Mouse (Mus musculus) layer of hippocampus, postnatal 25 days (tissue): ENCODE results near the gene Rps18. TPM values are rescaled to one million over a fixed set of nuclear protein-coding genes. Genes with fewer than 3 reads are reported as not detected.
"Not testable (repeated sequence)": the region's sequence is repeated elsewhere in the genome, so short reads cannot be mapped to it uniquely, and the experiment has no call there.

Experiments
- DNase-seq, 2 experiments: peaks; one replicate each; pipeline ENCODE4 v3.0.0; 2022; ENCODE audit warnings: mixed read lengths in 2 of 2, low spot score in 1 of 2; ENCODE audit errors: extremely low spot score in 1 of 2
- total RNA-seq, 2 experiments: library from RNA; stranded (reverse); gene quantifications; 2 replicates each; pipeline ENCODE4 v1.2.3; 2021

The Rps18 gene
- total RNA-seq, 2 experiments from 2014 or later, result 311 to 351 TPM

DNA sequence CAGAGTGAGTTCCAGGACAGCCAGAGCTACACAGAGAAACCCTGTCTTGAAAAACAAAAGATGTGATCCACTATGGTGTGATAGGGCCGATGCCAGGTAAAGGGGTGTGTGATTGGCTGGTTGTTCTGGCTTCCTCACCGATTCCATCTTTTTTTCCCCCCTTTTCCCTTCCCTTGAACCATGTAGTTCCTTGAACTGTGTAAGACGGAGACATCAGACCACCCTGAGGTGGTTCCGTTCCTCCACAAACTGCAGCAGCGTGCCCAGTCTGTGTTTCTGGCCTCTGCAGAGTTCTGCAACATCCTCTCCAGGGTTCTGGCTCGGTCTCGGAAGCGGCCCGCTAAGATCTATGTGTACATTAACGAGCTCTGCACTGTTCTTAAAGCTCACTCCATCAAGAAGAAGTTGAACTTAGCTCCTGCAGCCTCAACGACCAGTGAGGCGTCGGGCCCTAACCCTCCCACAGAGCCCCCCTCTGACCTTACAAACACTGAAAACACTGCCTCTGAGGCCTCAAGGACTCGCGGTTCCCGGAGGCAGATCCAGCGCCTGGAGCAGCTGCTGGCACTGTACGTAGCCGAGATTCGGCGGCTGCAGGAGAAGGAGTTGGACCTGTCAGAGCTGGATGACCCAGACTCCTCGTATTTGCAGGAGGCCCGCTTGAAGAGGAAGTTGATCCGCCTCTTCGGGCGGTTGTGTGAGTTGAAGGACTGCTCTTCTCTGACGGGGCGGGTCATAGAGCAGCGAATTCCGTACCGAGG is 44.6 kb downstream of the Rps18 start:
- no peak for DNase-seq

- no peak for DNase-seq
Observed at GRCm38 (mm10) chr17:33910346-33911051, 45.3 kb downstream of the Rps18 start.

- no peak for DNase-seq
Observed at GRCm38 (mm10) chr17:33909869-33910250, 45.9 kb downstream of the Rps18 start.

DNA sequence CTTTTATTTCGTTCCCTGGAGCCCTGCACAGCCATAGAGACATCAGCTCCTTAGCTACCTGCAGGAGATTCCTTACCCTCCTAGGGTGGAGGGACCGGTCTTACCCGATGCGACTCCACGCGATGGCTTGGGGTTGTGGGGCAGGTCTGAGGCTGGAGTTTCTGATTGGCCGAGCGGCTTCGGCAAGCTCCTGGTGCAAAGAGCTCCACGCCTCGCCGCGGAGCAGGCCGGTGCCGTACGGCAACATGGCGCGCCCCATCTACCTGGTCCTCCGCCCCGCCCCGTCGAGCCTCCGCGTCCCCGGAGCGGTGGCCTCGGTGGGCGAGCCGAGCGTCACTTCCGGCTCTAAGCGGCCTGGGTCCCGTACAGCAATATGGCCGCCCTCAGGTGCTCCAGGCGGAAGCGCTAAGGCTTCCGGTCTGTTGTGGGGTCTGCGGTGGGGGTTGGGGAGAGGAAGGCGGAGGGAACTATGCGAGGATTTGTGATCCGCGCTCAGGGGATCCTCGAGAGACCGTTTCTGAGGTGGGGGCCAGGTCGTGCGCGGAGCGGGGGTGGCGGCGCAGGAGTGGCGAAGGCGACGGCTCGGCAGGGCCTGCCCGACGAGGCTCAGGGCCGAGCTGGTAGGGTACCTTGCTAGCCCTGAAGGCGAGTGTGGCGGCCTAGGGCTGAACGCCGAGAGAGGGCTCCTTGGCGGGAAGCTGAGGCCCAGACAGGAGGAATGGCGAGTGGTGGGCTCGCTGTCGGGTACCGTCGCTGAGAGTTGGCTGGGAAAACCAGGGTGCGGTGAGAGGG is 46.5 kb downstream of the Rps18 start, which contains the start of gene Daxx:
Gene Daxx, plus strand, starts transcription at position 338 of the 792 bp plus-strand sequence.
- DNase-seq, result peak; percentile 91 to 96

- peak; percentile 36 to 48 for DNase-seq
Observed at GRCm38 (mm10) chr17:33908331-33909076, 47.3 kb downstream of the Rps18 start.

DNA sequence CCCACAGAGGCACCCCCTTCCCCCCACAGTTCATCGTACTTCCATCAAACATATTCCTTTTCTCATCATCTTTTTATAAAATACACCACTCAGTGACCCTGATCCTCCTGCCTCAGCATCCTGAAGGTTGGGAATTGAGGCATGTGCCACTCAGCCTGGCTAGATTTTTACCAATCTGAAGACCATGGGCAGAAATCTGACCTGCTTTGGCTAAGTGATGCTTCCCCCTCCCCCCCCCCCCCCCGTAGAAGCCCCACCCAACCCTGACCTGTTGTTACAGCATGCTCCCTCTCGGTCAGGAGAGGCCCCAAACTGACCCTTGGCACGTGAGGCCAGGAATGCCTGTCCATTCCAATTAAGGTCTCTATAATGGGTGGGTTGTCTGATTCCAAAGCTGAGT is 51.0 kb downstream of the Rps18 start, which contains the start of gene Platr17:
Gene Platr17, plus strand, starts transcription at position 301 of the 400 bp plus-strand sequence.
- not testable (repeated sequence) for DNase-seq

- not testable (repeated sequence) for DNase-seq
Observed at GRCm38 (mm10) chr17:33903911-33904651, 51.7 kb downstream of the Rps18 start.

DNA sequence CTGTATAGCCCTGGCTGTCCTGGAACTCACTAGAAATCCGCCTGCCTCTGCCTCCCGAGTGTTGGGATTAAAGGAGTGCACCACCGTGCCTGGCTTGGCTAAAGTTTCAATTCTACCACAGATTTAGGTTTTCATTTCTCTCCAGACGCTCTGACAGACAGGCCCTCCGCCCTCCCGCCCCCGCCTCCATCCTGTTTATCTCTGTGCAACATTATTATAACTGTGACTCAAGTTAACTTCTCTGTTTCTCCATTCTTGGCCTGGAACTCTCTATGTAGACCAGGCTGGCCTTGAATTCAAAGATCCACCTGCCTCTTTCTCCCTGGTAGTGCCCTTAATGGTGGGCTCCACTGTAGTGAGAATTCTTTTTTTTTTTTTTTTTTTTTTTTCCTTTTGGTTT is 53.3 kb downstream of the Rps18 start:
- no peak for DNase-seq

GRCm38 (mm10) chr17:33902079-33902478 is 53.7 kb downstream of the Rps18 start:
- no peak for DNase-seq

Other genes with a start within 250 kb of the Rps18 start
- gene March2, start 237.3 kb downstream of the Rps18 start, total RNA-seq, result 10 to 100 TPM; 80.9 to 84.4 TPM
- 100 to 1,000 TPM; 304 to 328 TPM for gene Rab11b, start 195.5 kb downstream of the Rps18 start, total RNA-seq
- 1 to 10 TPM; 3.8 to 4.0 TPM for gene Angptl4, start 174.2 kb downstream of the Rps18 start, total RNA-seq
- gene Kank3, start 145.5 kb downstream of the Rps18 start, total RNA-seq, result 10 to 100 TPM; 27.8 to 35.8 TPM
- gene Rps28, start 131.4 kb downstream of the Rps18 start, total RNA-seq, result 100 to 1,000 TPM; 728 to 834 TPM
- gene Ndufa7, start 131.4 kb downstream of the Rps18 start, total RNA-seq, result 100 to 1,000 TPM; 214 to 222 TPM
- 10 to 100 TPM; 23.7 to 23.8 TPM for gene Cd320, start 112.9 kb downstream of the Rps18 start, total RNA-seq
- not detected for gene Gm7029, start 82.2 kb downstream of the Rps18 start, total RNA-seq
- 1 to 10 TPM; 1.9 to 2.1 TPM for gene Kifc1, start 65.3 kb downstream of the Rps18 start, total RNA-seq
- not detected for gene Platr17, start 50.9 kb downstream of the Rps18 start, total RNA-seq
- 10 to 100 TPM; 27.4 to 27.9 TPM for gene Daxx, start 46.6 kb downstream of the Rps18 start, total RNA-seq
- 10 to 100 TPM; 36.2 to 37.0 TPM for gene Tapbp, start 40.1 kb downstream of the Rps18 start, total RNA-seq
- 10 to 100 TPM; 27.7 to 29.6 TPM for gene Zbtb22, start 40.1 kb downstream of the Rps18 start, total RNA-seq
- 10 to 100 TPM; 53.4 to 72.7 TPM for gene Rgl2, start 26.5 kb downstream of the Rps18 start, total RNA-seq
- 10 to 100 TPM; 95.7 to 97.8 TPM for gene Pfdn6, start 15.7 kb downstream of the Rps18 start, total RNA-seq
- 10 to 100 TPM; 13.2 to 14.2 TPM for gene Wdr46, start 15.3 kb downstream of the Rps18 start, total RNA-seq
- 1 to 10 TPM; 6.0 to 6.6 TPM for gene B3galt4, start 4.5 kb downstream of the Rps18 start, total RNA-seq
- 10 to 100 TPM; 85.0 to 95.9 TPM for gene Vps52, start 189 bp downstream of the Rps18 start, total RNA-seq
- 10 to 100 TPM; 15.8 to 19.7 TPM for gene H2-K1, start 44.3 kb upstream of the Rps18 start, total RNA-seq
- gene Ring1, start 68.7 kb upstream of the Rps18 start, total RNA-seq, result 10 to 100 TPM; 37.1 to 44.3 TPM
- gene H2-Ke6, start 72.1 kb upstream of the Rps18 start, total RNA-seq, result 10 to 100 TPM; 54.3 to 63.9 TPM
- gene Slc39a7, start 75.7 kb upstream of the Rps18 start, total RNA-seq, result 10 to 100 TPM; 94.3 to 95.5 TPM
- gene Rxrb, start 75.8 kb upstream of the Rps18 start, total RNA-seq, result 10 to 100 TPM; 76.0 to 83.6 TPM
- 10 to 100 TPM; 23.5 to 25.3 TPM for gene Col11a2, start 83.4 kb upstream of the Rps18 start, total RNA-seq
- gene H2-Oa, start 136.3 kb upstream of the Rps18 start, total RNA-seq, result under 1 TPM; 0.42 to 0.45 TPM
- gene H2-DMa, start 163.5 kb upstream of the Rps18 start, total RNA-seq, result 10 to 100 TPM; 32.3 to 35.1 TPM
- gene Brd2, start 166.6 kb upstream of the Rps18 start, total RNA-seq, result 100 to 1,000 TPM; 196 to 216 TPM
- under 1 TPM; 0.69 to 0.94 TPM for gene H2-DMb2, start 187.3 kb upstream of the Rps18 start, total RNA-seq
- gene H2-DMb1, start 197.1 kb upstream of the Rps18 start, total RNA-seq, result 1 to 10 TPM; 1.8 to 3.4 TPM
- 1 to 10 TPM; 3.0 to 3.4 TPM for gene Tap1, start 231.6 kb upstream of the Rps18 start, total RNA-seq
- gene Psmb9, start 231.8 kb upstream of the Rps18 start, total RNA-seq, result 1 to 10 TPM; 1.6 to 1.7 TPM
- gene Psmb8, start 241.7 kb upstream of the Rps18 start, total RNA-seq, result 1 to 10 TPM; 2.2 to 3.3 TPM
- 1 to 10 TPM; 7.0 to 8.9 TPM for gene Tap2, start 247.5 kb upstream of the Rps18 start, total RNA-seq